Mouse (Mus musculus) cerebellum, adult 2 months (tissue): ENCODE results near the gene Pla2g2d.

Experiments
- CTCF ChIP-seq: fragments of 200-500 bp; IDR thresholded peaks from 2 replicates; pipeline ENCODE4 v1.5.1; 2011; ENCODE audit warnings: low read depth, mild to moderate bottlenecking, control low read depth, low read length, moderate library complexity, borderline replicate concordance; ENCODE audit not compliant: insufficient read depth
- POLR2A ChIP-seq: fragments of 200-500 bp; IDR thresholded peaks from 2 replicates; pipeline ENCODE4 v1.6.1; 2011; ENCODE audit warnings: low read length, control low read depth, borderline replicate concordance; ENCODE audit not compliant: insufficient read depth

- no peak for TF ChIP-seq CTCF
- TF ChIP-seq POLR2A: no peak
Measured at GRCm38 (mm10) chr4:138762266-138762665, 13.3 kb upstream of the Pla2g2d start.
